Mouse (Mus musculus): ENCODE measurements around the gene Eef1akmt2. TPM values are rescaled to one million over a fixed set of nuclear protein-coding genes. Genes with fewer than 3 reads are reported as not detected.

The Eef1akmt2 gene
- polyA plus RNA-seq (2014; fragmentation: Nextera tagmentation; extraction: Ambion mirVana) = 74.1 and 76.7 TPM in 2 replicates

DNA sequence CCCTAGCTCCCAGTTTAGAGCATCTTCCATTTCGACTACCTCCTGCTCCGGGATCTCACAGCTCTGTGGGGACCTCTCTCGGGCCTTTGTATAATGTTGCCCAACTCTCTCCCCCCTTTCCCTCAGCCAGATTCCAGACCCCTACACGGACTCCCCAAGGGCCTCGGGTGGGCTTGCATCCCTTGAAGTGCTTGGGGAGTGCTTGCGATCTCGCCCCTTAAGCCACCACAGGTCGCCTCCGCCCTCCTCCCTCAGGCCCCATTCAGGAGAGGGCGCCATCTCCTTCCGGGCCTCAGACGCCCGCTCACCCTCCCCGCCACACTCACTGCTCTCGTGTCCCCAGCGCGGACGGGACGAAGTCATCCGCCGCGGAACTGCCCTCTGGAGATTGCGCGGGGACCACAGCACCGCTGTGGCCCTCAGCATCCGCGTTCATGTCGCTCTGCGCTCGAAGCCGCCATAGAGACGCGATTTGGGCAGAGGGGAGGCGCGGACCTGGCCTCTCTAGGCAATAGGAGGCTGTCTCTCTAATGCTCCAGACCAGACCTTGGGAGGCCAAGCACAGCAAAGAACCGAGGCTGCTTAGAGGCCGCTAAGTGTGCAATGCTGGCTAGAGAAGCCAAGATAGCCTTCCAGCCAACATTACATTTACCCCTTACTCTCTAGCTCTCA is at the start of gene Eef1akmt2:
TSS of gene Eef1akmt2 (minus strand) at position 501 of the 672 bp plus-strand sequence.
- Histone ChIP-seq H3K27me3 (ENCODE audit: control insufficient read depth, insufficient read depth, low read length) (no peaks in the 10 kb centered on the region), H3K9me3 (ENCODE audit: control insufficient read depth, low read depth, low read length) (no peaks in the 10 kb centered on the region), H3K27ac (ENCODE audit: low read length) (peak within 1 kb of the TSS; percentile 97), H3K9ac (replicated peaks; ENCODE audit: low read depth, low read length) (peak within 1 kb of the TSS; percentile 57), H3K4me2 (replicated peaks; ENCODE audit: low read depth, low read length) (peak within 1 kb of the TSS; percentile 65), H3K4me1 (ENCODE audit: control insufficient read depth, insufficient read depth, low read length) (no peaks in the 10 kb centered on the region), H3K36me3 (ENCODE audit: control insufficient read depth, insufficient read depth, low read length) (peaks cover 19% of the 10 kb centered on the region), H3K4me3 (ENCODE audit: low read depth, low read length) (peak within 1 kb of the TSS; percentile 84)
- peak; percentile 95 for ATAC-seq (ENCODE audit: insufficient number of reproducible peaks, insufficient read depth, low FRiP score, low read depth)
- WGBS = under 1% methylated on average over 37 of the region's 37 CpGs

DNA sequence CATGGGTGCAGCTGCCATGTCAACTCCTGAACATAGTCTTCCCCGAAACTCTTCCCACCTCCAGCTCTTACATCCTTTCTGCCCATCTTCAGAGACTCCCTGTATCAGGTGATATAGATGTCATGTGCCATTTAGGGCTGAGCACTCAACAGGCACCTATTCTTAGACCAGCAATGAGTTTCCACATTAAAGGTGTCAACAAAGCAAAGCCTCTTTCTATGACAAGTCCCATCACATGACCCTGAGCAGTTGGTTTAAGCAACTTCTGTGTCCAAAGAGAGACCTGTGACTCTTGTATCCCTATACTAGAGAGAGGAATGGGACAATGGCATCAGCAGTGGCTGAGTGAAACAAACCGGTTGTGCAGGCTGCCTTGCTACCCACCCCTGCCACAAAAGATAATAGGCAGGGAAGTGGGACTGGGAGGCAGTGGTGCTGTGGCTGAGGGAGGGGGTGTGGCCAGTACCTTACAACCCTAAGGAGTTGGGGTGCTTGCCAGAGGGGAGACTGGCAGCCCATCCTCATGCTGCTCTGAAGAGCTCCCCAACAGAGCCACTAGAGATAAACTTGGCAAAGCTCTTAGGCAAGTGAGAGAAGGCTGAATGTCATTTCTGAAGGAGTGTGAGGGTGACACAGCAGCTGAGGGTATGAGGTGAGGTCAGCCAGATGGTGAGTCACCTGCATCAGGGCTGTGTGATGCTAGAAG is 48.5 kb upstream of the Eef1akmt2 start:
- no peak overlapping the region for H3K4me3 ChIP-seq (ENCODE audit: low read depth, low read length)
- ATAC-seq (ENCODE audit: insufficient number of reproducible peaks, insufficient read depth, low FRiP score, low read depth) = peak; percentile 71
- H3K4me2 ChIP-seq (replicated peaks; ENCODE audit: low read depth, low read length) = no peak overlapping the region
- H3K9me3 ChIP-seq (ENCODE audit: control insufficient read depth, low read depth, low read length) = no peaks in the 10 kb centered on the region
- H3K4me1 ChIP-seq (ENCODE audit: control insufficient read depth, insufficient read depth, low read length) = no peaks in the 10 kb centered on the region
- H3K9ac ChIP-seq (replicated peaks; ENCODE audit: low read depth, low read length) = no peak overlapping the region
- WGBS = 61% methylated on average over 2 of the region's 2 CpGs
- no peaks in the 10 kb centered on the region for H3K27me3 ChIP-seq (ENCODE audit: control insufficient read depth, insufficient read depth, low read length)
- no peaks in the 10 kb centered on the region for H3K36me3 ChIP-seq (ENCODE audit: control insufficient read depth, insufficient read depth, low read length)
- no peak overlapping the region for H3K27ac ChIP-seq (ENCODE audit: low read length)

- H3K27ac ChIP-seq (ENCODE audit: low read length) = no peak overlapping the region
- ATAC-seq (ENCODE audit: insufficient number of reproducible peaks, insufficient read depth, low FRiP score, low read depth) = no peak
- no peak overlapping the region for H3K4me3 ChIP-seq (ENCODE audit: low read depth, low read length)
- H3K9me3 ChIP-seq (ENCODE audit: control insufficient read depth, low read depth, low read length) = no peaks in the 10 kb centered on the region
- H3K4me1 ChIP-seq (ENCODE audit: control insufficient read depth, insufficient read depth, low read length) = no peaks in the 10 kb centered on the region
- 88% methylated on average over 2 of the region's 2 CpGs for WGBS
- no peaks in the 10 kb centered on the region for H3K36me3 ChIP-seq (ENCODE audit: control insufficient read depth, insufficient read depth, low read length)
- no peak overlapping the region for H3K9ac ChIP-seq (replicated peaks; ENCODE audit: low read depth, low read length)
- no peak overlapping the region for H3K4me2 ChIP-seq (replicated peaks; ENCODE audit: low read depth, low read length)
- H3K27me3 ChIP-seq (ENCODE audit: control insufficient read depth, insufficient read depth, low read length) = no peaks in the 10 kb centered on the region
These were observed 45.8 kb upstream of the Eef1akmt2 start for GRCm38 (mm10) chr7:132898234-132898633.

DNA sequence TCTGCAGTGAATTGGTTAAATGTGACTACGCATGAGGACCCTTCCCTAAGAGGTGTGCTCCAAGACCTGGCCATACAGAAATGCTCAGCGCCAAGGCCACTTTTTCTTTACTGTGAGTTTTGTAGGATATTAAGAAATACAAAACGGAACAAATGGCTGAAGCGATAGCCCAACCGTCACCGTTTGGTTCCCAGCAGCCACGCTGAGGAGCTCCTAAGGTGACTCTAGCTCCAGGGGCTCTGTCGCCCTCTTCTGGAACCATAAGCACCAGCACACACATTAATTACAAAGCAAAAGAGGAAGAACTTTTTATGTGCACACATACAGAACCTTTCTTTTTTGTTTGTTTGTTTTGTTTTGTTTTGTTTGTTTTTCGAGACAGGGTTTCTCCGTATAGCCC is 44.8 kb upstream of the Eef1akmt2 start:
- H3K27me3 ChIP-seq (ENCODE audit: control insufficient read depth, insufficient read depth, low read length) = no peaks in the 10 kb centered on the region
- H3K36me3 ChIP-seq (ENCODE audit: control insufficient read depth, insufficient read depth, low read length) = no peaks in the 10 kb centered on the region
- H3K4me2 ChIP-seq (replicated peaks; ENCODE audit: low read depth, low read length) = no peak overlapping the region
- H3K9me3 ChIP-seq (ENCODE audit: control insufficient read depth, low read depth, low read length) = no peaks in the 10 kb centered on the region
- H3K9ac ChIP-seq (replicated peaks; ENCODE audit: low read depth, low read length) = no peak overlapping the region
- H3K4me1 ChIP-seq (ENCODE audit: control insufficient read depth, insufficient read depth, low read length) = no peaks in the 10 kb centered on the region
- H3K27ac ChIP-seq (ENCODE audit: low read length) = no peak overlapping the region
- no peak for ATAC-seq (ENCODE audit: insufficient number of reproducible peaks, insufficient read depth, low FRiP score, low read depth)
- WGBS = 81% methylated on average over 10 of the region's 10 CpGs
- no peak overlapping the region for H3K4me3 ChIP-seq (ENCODE audit: low read depth, low read length)

DNA sequence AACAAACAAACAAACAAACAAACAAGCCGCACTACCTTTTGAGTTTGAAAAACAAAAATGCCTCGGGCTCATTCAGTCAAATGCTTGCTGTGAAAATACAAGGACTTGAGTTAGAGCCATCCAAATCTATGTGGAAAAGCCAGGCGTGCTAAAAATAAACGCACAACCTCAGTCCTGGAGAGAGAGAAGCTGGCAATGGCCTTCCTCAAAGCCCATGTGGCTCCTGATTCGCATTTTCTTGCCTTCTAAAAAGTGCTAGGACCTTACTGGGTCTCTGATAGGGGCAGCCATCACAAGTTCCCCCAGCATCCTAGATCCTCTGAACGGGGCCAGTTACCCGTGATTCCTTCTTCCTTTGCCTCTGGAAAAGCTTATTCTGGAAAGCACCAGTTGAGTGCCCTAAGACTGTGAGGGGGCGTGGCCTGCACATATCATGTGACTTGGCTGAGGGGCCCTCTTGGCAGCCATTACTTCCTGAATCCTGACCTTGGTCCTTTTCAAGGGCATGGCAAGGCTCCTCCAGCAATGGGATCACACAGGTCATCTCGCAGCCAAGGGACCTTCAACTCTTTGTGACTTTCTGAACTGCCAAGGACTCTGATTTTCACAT is 43.8 kb upstream of the Eef1akmt2 start:
- H3K27me3 ChIP-seq (ENCODE audit: control insufficient read depth, insufficient read depth, low read length) = no peaks in the 10 kb centered on the region
- no peak overlapping the region for H3K4me2 ChIP-seq (replicated peaks; ENCODE audit: low read depth, low read length)
- no peaks in the 10 kb centered on the region for H3K36me3 ChIP-seq (ENCODE audit: control insufficient read depth, insufficient read depth, low read length)
- ATAC-seq (ENCODE audit: insufficient number of reproducible peaks, insufficient read depth, low FRiP score, low read depth) = no peak
- WGBS = 86% methylated on average over 9 of the region's 9 CpGs
- H3K4me1 ChIP-seq (ENCODE audit: control insufficient read depth, insufficient read depth, low read length) = no peaks in the 10 kb centered on the region
- H3K4me3 ChIP-seq (ENCODE audit: low read depth, low read length) = no peak overlapping the region
- H3K9ac ChIP-seq (replicated peaks; ENCODE audit: low read depth, low read length) = no peak overlapping the region
- no peaks in the 10 kb centered on the region for H3K9me3 ChIP-seq (ENCODE audit: control insufficient read depth, low read depth, low read length)
- H3K27ac ChIP-seq (ENCODE audit: low read length) = no peak overlapping the region

GRCm38 (mm10) chr7:132894841-132895555 is 42.5 kb upstream of the Eef1akmt2 start:
- no peak overlapping the region for H3K27ac ChIP-seq (ENCODE audit: low read length)
- no peak for ATAC-seq (ENCODE audit: insufficient number of reproducible peaks, insufficient read depth, low FRiP score, low read depth)

DNA sequence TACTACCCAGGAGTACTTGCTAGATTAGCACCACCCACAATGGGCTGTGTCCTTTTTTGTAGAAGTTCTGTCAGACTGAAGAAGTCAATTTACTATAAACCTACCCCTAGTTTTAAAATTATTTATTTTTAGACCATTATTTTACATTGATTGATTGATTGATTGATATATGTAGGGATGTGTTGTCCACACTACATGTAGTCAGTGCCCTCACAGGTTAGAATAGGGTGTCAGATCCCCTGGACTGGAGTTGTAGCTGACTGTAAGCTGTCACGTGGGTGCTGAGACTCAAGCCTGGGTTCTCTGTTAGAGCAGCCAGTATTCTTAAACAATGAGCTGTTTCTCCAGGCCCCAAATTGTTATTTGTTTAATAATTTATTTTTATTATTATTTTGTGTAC is 40.9 kb upstream of the Eef1akmt2 start:
- WGBS = 84% methylated on average over 1 of the region's 1 CpGs
- Histone ChIP-seq H3K36me3 (ENCODE audit: control insufficient read depth, insufficient read depth, low read length) (no peaks in the 10 kb centered on the region), H3K27ac (ENCODE audit: low read length) (no peak overlapping the region), H3K9me3 (ENCODE audit: control insufficient read depth, low read depth, low read length) (no peaks in the 10 kb centered on the region), H3K9ac (replicated peaks; ENCODE audit: low read depth, low read length) (no peak overlapping the region), H3K4me1 (ENCODE audit: control insufficient read depth, insufficient read depth, low read length) (no peaks in the 10 kb centered on the region), H3K27me3 (ENCODE audit: control insufficient read depth, insufficient read depth, low read length) (no peaks in the 10 kb centered on the region), H3K4me3 (ENCODE audit: low read depth, low read length) (no peak overlapping the region), H3K4me2 (replicated peaks; ENCODE audit: low read depth, low read length) (no peak overlapping the region)
- ATAC-seq (ENCODE audit: insufficient number of reproducible peaks, insufficient read depth, low FRiP score, low read depth) = no peak

More at GRCm38 (mm10) chr7:132894841-132895555, 42.5 kb upstream of the Eef1akmt2 start:
- no peak overlapping the region for H3K4me3 ChIP-seq (ENCODE audit: low read depth, low read length)
- WGBS = 76% methylated on average over 7 of the region's 7 CpGs
- no peak overlapping the region for H3K4me2 ChIP-seq (replicated peaks; ENCODE audit: low read depth, low read length)
- H3K36me3 ChIP-seq (ENCODE audit: control insufficient read depth, insufficient read depth, low read length) = no peaks in the 10 kb centered on the region
- H3K4me1 ChIP-seq (ENCODE audit: control insufficient read depth, insufficient read depth, low read length) = no peaks in the 10 kb centered on the region
- no peak overlapping the region for H3K9ac ChIP-seq (replicated peaks; ENCODE audit: low read depth, low read length)
- H3K27me3 ChIP-seq (ENCODE audit: control insufficient read depth, insufficient read depth, low read length) = no peaks in the 10 kb centered on the region
- no peaks in the 10 kb centered on the region for H3K9me3 ChIP-seq (ENCODE audit: control insufficient read depth, low read depth, low read length)

GRCm38 (mm10) chr7:132892806-132893205 is 40.3 kb upstream of the Eef1akmt2 start:
- no peak overlapping the region for H3K4me2 ChIP-seq (replicated peaks; ENCODE audit: low read depth, low read length)
- no peaks in the 10 kb centered on the region for H3K36me3 ChIP-seq (ENCODE audit: control insufficient read depth, insufficient read depth, low read length)
- 69% methylated on average over 7 of the region's 7 CpGs for WGBS

More at GRCm38 (mm10) chr7:132892806-132893205, 40.3 kb upstream of the Eef1akmt2 start:
- no peaks in the 10 kb centered on the region for H3K27me3 ChIP-seq (ENCODE audit: control insufficient read depth, insufficient read depth, low read length)
- H3K9ac ChIP-seq (replicated peaks; ENCODE audit: low read depth, low read length) = no peak overlapping the region
- H3K27ac ChIP-seq (ENCODE audit: low read length) = no peak overlapping the region
- ATAC-seq (ENCODE audit: insufficient number of reproducible peaks, insufficient read depth, low FRiP score, low read depth) = no peak
- no peaks in the 10 kb centered on the region for H3K4me1 ChIP-seq (ENCODE audit: control insufficient read depth, insufficient read depth, low read length)
- H3K9me3 ChIP-seq (ENCODE audit: control insufficient read depth, low read depth, low read length) = no peaks in the 10 kb centered on the region
- H3K4me3 ChIP-seq (ENCODE audit: low read depth, low read length) = no peak overlapping the region

Data from stomach, embryonic 14.5 days (tissue).